Mouse (Mus musculus): ENCODE results near the gene Kctd11.

DNA sequence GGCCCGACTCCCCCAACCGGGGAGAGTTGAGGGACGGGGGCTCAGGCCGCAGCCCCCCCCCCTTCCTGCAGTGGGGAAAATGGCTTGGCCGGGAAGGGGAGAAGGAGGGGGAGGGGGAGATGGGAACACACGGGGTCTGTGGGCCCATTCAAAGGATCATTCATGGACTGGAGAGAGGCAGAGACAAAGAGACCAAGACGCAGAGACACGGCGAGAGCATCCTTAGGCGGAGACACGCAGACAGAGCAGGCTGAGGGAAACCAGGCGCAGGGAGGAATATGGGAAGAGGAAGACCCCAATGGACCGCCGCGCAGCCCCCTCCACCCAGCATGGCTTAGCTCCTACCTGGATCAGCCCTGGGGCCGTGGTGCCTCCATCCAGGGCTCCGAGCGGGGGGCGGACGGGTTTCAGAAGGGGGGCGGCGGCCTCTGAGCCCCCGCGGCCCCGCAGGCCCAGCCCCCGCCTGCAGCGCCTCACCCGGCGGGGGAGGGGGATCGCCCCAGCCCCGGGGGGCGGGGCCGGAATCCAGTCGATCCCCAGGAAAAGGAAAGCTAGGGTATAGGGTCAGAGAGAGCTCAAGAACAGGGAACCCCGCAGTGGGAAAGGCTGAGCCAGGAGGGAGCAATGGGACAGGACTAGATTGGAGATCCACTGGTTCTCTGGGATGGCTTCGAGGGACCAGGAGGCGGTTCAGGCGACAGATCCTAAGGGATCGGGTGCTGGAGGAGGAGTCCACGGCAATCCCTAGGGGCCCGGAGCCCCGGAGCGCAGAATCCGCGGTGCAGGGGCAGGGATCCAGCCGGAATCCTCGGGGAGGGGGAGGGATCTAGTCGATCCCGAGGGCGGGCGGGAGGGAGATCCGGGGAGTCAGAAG lies 44.3 kb downstream of the Kctd11 start:
- TF ChIP-seq CTCF (IDR thresholded peaks at IDR 0.05; ENCODE audit: insufficient read depth, low read depth, low read length) (no peak), POLR2A (IDR thresholded peaks at IDR 0.05; ENCODE audit: insufficient read depth, low read depth, low read length) (no peak)
